Mouse (Mus musculus) E14TG2a.4 (cell line): Measurements from ENCODE around the gene Edem2.

ENCODE experiments used
- H3K27me3 ChIP-seq: 2 replicates; pipeline ENCODE4 v1.6.1; 2014; ENCODE audit warnings: low read length, control low read depth; ENCODE audit not compliant: insufficient read depth
- H3K36me3 ChIP-seq: 2 replicates; pipeline ENCODE4 v1.6.1; 2014; ENCODE audit warnings: low read length, control low read depth; ENCODE audit not compliant: insufficient read depth
- H3K4me1 ChIP-seq: replicated peaks from 2 replicates; pipeline ENCODE4 v1.6.1; 2014; ENCODE audit warnings: low read depth, low read length, control low read depth
- H3K4me3 ChIP-seq: replicated peaks from 2 replicates; pipeline ENCODE4 v1.5.1; 2014; ENCODE audit warnings: mild to moderate bottlenecking, low read length
- H3K9me3 ChIP-seq: 2 replicates; pipeline ENCODE4 v1.6.1; 2014; ENCODE audit warnings: low read length, control low read depth
- CTCF ChIP-seq: conservative IDR thresholded peaks from 2 replicates; pipeline ENCODE4 v1.5.1; 2014; ENCODE audit warnings: low read length
- NANOG ChIP-seq: IDR thresholded peaks from 2 replicates; pipeline ENCODE4 v1.6.1; 2014; ENCODE audit warnings: borderline replicate concordance, low read length, mixed read lengths
- POU5F1 ChIP-seq: IDR thresholded peaks from 2 replicates; pipeline ENCODE4 v1.6.1; 2014; ENCODE audit warnings: low read length, borderline replicate concordance

Edem2 gene

DNA sequence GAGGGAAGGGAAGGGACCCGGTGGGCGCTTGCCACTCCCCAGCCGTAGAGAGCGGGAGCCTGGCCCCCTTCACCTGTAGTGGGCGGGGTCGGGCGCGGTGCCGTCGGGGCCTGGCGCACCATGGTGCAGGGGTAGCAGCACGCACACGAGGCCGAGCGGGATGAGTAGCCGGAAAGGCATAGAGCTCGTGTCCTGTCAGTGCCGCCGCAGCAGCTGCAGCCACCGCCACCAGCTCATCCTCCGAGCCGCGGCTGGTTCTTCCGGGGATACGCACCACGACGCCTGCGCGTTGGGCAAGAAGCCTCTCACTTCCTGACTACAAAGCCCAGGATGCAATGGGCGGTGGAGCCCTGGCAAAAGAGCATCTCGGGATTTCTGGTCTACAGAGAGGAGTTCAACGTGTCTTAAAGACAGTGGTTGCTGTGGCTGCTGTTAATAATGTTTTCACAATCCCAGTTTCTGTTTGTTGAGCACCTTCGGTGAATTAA, at the start of gene Edem2:
Gene Edem2, minus strand, starts transcription at position 318 of the 488 bp plus-strand sequence.
- H3K4me1 ChIP-seq = peaks cover 16% of the 10 kb centered on the region
- peak within 1 kb of the TSS; percentile 94 for H3K4me3 ChIP-seq
- no peak for TF ChIP-seq CTCF
- no peaks in the 10 kb centered on the region for H3K9me3 ChIP-seq
- H3K27me3 ChIP-seq = no peaks in the 10 kb centered on the region
- peaks cover 16% of the 10 kb centered on the region; the same call in 1 of the 2 replicates for H3K36me3 ChIP-seq

DNA sequence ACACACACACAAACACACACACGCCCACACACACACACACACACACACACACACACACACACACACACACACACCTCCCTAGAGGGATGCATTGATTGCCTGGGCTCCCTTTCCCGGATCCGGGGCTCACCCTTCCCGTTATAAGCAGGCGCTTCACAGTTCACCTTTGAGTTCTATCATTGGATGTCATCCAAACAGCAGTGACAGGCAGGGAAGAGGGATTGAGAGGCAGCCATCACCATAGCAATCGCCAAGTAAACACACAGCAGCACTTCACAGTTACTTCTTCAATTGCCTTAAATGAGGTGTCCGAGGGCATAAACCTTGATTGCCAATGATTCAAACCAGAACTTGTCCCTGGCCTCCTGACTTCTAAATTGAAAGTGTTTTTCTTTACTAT, 49.8 kb upstream of the Edem2 start:
- no peaks in the 10 kb centered on the region for H3K36me3 ChIP-seq
- no peak for TF ChIP-seq POU5F1
- no peak for TF ChIP-seq NANOG
- no peak for TF ChIP-seq CTCF

DNA sequence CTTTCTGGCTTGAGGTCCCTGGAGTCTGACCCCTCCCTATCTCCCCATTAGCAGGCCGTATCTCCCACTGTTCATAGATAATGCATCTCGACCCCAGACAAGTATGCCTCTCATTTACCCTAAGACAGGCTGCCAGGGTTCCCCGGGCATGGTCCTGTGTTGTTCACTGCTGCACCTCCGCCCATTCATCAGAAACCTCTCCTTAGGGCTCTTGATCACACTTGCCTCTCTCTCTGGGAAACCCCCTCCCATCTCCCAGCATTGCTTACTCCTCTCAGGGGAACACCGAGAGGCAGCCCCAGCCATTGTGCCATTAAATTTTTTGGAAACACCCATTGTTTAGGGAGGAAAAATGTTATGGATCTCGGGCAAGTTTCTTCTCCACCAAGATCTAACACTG, 48.7 kb upstream of the Edem2 start:
- Histone ChIP-seq H3K36me3 (no peaks in the 10 kb centered on the region), H3K4me1 (peaks cover 11% of the 10 kb centered on the region), H3K27me3 (peaks cover 54% of the 10 kb centered on the region), H3K4me3 (no peak overlapping the region), H3K9me3 (no peaks in the 10 kb centered on the region)
- TF ChIP-seq NANOG (no peak), CTCF (no peak), POU5F1 (no peak)

More for the DNA sequence above, 49.8 kb upstream of the Edem2 start:
- Histone ChIP-seq H3K4me3 (no peak overlapping the region), H3K4me1 (peaks cover 11% of the 10 kb centered on the region), H3K27me3 (peaks cover 44% of the 10 kb centered on the region), H3K9me3 (no peaks in the 10 kb centered on the region)

DNA sequence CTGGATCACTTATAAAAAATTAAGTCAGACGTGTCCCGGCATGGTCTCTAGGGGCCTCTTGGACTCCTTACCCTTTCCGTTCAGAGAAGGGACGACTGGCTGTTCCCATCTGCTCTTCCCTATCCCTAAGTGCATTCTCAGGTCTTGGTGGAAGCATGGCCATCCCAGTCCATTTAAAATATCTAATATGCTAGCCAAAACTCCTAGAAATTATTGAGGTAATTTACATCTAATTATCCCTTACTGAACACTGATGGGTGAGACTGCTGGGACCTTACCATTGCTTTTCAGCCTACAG, 48.4 kb upstream of the Edem2 start:
- TF ChIP-seq NANOG = no peak
- TF ChIP-seq CTCF = no peak
- TF ChIP-seq POU5F1 = no peak
- Histone ChIP-seq H3K9me3 (no peaks in the 10 kb centered on the region), H3K36me3 (no peaks in the 10 kb centered on the region), H3K27me3 (peaks cover 57% of the 10 kb centered on the region), H3K4me1 (peaks cover 11% of the 10 kb centered on the region), H3K4me3 (no peak overlapping the region)

DNA sequence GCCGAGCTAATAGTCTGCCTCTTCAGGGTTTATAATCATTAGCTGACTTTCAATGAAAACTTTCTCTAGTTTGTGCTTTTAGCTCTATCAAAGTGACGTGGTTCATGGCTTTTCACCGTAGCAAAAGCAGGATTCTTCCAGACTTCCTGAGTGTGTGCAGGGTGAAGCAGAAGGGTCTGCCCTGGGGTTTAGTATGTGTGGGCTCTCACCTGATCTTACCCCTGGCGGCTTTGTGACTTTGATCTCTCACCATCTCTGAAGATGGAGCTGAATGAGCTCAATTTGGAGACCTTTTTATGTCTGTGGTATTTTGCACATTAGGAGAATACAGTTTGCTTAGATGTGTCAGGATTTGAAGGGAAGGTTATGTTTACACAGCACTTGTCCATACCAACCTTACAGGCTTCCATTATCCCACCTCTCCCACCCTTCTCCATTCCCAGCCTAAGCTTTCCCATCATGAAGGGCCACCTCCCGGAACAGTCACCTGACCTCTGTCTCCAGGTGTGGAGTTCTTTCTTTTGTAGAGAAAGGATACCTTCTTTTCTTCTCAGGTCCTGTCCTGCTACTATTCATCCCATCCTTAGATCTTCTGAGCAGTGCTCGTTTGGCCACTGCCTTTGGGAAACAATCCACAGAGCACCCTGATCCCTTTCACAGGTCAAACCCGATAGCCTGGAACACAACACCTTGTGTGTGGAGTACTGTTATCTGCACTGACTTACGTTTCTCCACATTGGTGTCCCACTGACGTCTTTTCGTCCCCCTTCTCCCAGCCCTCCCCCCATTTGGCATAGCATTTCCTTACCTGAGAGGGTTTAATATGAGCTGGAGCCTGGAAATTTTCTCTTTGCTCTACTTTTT, 47.8 kb upstream of the Edem2 start:
- Histone ChIP-seq H3K36me3 (no peaks in the 10 kb centered on the region), H3K9me3 (no peaks in the 10 kb centered on the region), H3K4me3 (no peak overlapping the region), H3K27me3 (peaks cover 60% of the 10 kb centered on the region), H3K4me1 (peaks cover 11% of the 10 kb centered on the region)
- TF ChIP-seq CTCF (no peak), NANOG (no peak), POU5F1 (no peak)

DNA sequence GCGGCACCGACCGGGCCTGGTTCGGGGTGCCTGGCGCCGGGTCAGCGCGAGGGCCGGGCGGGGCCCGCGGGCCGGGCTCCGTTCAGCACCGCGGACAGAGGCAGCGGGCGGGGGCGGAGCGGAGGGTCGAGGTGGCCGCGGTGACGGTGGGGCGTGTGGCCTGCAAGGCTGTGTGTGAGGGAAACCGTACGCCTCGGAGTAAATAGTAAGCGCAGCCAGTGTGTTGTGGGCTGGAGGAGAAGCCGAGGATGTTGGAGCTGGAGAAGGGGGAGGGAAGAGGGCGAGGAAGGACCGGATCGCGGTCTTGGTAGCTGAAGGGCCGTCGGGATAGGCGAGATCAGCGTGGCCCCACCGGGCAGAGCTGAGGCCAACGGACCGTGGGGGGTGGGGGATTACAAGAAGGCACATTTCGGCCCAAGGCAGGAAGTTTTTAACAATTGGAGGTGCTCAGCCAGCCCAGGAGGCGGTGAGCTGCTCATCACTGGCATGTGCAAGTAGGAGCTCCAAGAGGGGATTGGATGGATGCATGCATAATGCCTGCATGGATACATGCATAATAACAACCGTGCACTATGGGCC, 46.5 kb upstream of the Edem2 start:
- TF ChIP-seq NANOG (no peak), CTCF (no peak), POU5F1 (no peak)
- Histone ChIP-seq H3K4me3 (peak overlapping the region; percentile 81), H3K4me1 (peaks cover 11% of the 10 kb centered on the region), H3K9me3 (no peaks in the 10 kb centered on the region), H3K27me3 (peaks cover 60% of the 10 kb centered on the region), H3K36me3 (no peaks in the 10 kb centered on the region)

DNA sequence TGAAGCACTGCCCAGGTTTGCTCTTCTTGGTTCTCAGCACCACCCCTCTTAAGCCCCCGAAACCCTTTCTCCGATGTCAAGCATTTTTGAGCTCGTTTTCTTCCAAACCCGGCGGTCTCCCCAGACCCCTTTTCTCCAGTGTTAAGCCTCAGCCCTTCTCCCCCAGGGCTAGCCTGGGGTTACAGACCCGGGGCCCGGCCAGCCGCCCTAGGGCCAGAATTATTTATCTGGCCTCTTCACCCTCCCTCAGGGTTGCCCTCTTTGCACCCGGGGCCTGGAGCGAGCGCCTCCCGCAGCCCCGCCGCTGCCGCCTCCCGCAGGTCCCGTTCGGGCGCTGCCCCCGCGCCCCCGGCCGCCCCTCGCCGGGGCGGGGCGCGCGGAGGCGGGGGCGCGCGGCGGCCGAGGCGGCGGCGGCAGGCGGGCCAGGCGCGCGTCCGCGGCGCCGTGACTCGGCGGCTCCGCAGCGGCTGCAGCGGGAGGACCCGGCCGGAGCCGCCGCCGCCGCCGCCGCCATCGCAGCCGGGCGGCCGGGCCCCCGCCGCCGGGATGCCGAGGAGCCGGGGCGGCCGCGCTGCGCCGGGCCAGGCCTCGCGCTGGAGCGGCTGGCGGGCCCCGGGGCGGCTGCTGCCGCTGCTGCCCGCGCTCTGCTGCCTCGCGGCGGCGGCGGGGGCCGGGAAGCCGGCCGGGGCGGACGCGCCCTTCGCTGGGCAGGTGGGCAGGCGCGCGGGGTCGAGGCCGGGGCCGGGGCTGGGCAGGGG, 45.8 kb upstream of the Edem2 start, which contains the start of gene Mmp24:
Gene Mmp24, plus strand, starts transcription at position 416 of the 758 bp plus-strand sequence.
- Histone ChIP-seq H3K36me3 (no peaks in the 10 kb centered on the region), H3K9me3 (no peaks in the 10 kb centered on the region), H3K27me3 (peaks cover 60% of the 10 kb centered on the region), H3K4me1 (peaks cover 11% of the 10 kb centered on the region), H3K4me3 (peak within 1 kb of the TSS; percentile 81)
- TF ChIP-seq NANOG = no peak
- no peak for TF ChIP-seq CTCF
- no peak for TF ChIP-seq POU5F1

DNA sequence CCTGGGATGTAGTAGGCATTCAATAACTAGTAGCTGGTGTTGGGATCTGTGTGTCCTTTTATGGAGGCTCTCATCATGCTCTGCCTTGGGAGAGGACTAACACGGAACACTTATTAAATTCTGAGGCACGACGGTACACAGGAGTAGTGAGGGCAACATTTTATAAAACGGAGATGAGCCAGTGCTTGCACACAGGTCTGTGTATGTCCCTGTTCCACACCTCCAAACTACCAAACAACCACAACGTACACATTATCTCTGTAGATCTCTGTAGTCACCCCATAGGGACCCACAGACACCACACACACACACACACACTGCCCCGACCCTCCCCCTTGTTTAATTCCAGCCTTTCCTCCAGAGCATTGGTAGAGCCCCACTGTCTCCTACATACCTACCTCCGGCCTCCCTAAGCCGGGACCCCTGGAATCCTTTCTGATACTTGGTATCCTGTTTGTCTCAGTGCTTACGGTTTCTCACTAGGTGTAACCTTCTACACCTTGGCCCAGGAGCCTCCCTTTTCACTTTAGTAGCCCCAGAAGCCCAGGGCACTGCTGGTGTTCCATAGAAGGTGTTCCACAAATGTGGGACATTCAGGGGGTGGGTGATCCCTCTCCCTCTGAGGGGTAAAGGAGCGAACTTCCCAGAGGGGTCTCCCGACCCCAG, 45.1 kb upstream of the Edem2 start:
- Histone ChIP-seq H3K4me3 (peak overlapping the region; percentile 81), H3K36me3 (no peaks in the 10 kb centered on the region), H3K27me3 (peaks cover 62% of the 10 kb centered on the region), H3K9me3 (no peaks in the 10 kb centered on the region), H3K4me1 (peaks cover 11% of the 10 kb centered on the region)
- TF ChIP-seq NANOG (no peak), CTCF (no peak), POU5F1 (no peak)
